Mouse (Mus musculus): ENCODE results near the gene Sh3gl3.

DNA sequence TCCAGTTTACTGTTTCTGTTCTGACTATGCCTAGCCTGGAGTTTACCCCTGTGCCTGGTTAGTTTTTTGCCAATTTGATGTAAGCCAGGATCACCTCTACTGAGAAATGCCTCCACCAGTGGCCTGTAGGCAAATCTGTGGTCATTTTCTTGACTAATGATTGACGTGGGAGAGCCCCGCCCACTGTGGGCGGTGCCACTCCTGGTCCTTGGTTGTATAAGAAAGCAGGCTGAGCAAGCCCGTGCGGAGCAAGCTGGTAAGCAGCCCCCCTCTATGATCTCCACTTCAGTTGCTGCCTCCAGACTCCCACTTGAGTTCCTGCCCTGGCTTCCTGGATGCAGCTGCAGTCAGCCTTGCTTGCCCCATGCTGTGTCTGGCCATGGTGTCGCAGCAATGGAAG is 83.3 kb downstream of the Sh3gl3 start:
- no peak for TF ChIP-seq CHD2 (IDR thresholded peaks at IDR 0.05; ENCODE audit: low read length)
- TF ChIP-seq POLR2A (IDR thresholded peaks at IDR 0.05; ENCODE audit: low read depth, low read length): no peak
- no peak for TF ChIP-seq ZNF384 (IDR thresholded peaks at IDR 0.05; ENCODE audit: low read depth, low read length)
- TF ChIP-seq MAX (IDR thresholded peaks at IDR 0.05; ENCODE audit: low read length): no peak
- no peak for TF ChIP-seq E2F4 (IDR thresholded peaks at IDR 0.05; ENCODE audit: insufficient replicate concordance, low read depth, low read length)
- TF ChIP-seq ETS1 (conservative IDR thresholded peaks at IDR 0.05; ENCODE audit: low read depth, low read length): no peak
- TF ChIP-seq KAT2A (IDR thresholded peaks at IDR 0.05; ENCODE audit: insufficient replicate concordance, low read length): no peak
- TF ChIP-seq CTCF (conservative IDR thresholded peaks at IDR 0.05 in 1 of 2, IDR thresholded peaks at IDR 0.05 in 1 of 2; ENCODE audit: low read depth in 2 of 2, low read length in 2 of 2): no peak
- no peak for TF ChIP-seq POLR2AphosphoS2 (IDR thresholded peaks at IDR 0.05; ENCODE audit: low read depth, low read length)

Data from CH12.LX (cell line).